Mouse (Mus musculus): ENCODE results near the gene Tns3.
A peak's percentile ranks its signal among the peaks of the same experiment; 100 is the strongest.

The Tns3 gene

GRCm38 (mm10) chr11:8432941-8433340 lies 231.4 kb downstream of the Tns3 start:
- DNase-seq = no peak

GRCm38 (mm10) chr11:8427660-8428059 lies 236.7 kb downstream of the Tns3 start:
- no peak for DNase-seq

GRCm38 (mm10) chr11:8425226-8425570 lies 239.1 kb downstream of the Tns3 start:
- DNase-seq = no peak

- peak; percentile 81 for DNase-seq
These were observed 239.8 kb downstream of the Tns3 start for GRCm38 (mm10) chr11:8424342-8425225.

GRCm38 (mm10) chr11:8405225-8405899 lies 259.0 kb downstream of the Tns3 start:
- DNase-seq = peak; percentile 71

- DNase-seq = no peak
These were observed 263.0 kb downstream of the Tns3 start for GRCm38 (mm10) chr11:8401328-8401727.

GRCm38 (mm10) chr11:8396329-8396728 lies 268.0 kb downstream of the Tns3 start:
- DNase-seq = no peak

- no peak for DNase-seq
These were observed 272.8 kb downstream of the Tns3 start for GRCm38 (mm10) chr11:8391564-8391963.

- no peak for DNase-seq
These were observed 278.4 kb downstream of the Tns3 start for GRCm38 (mm10) chr11:8385891-8386405.
